Mouse (Mus musculus) E14TG2a.4 (cell line): ENCODE measurements around the gene Myo18a.

ENCODE experiments used
- H3K27me3 ChIP-seq: 2 replicates; pipeline ENCODE4 v1.6.1; 2014; ENCODE audit warnings: low read length, control low read depth; ENCODE audit not compliant: insufficient read depth
- H3K36me3 ChIP-seq: 2 replicates; pipeline ENCODE4 v1.6.1; 2014; ENCODE audit warnings: low read length, control low read depth; ENCODE audit not compliant: insufficient read depth
- H3K4me1 ChIP-seq: replicated peaks from 2 replicates; pipeline ENCODE4 v1.6.1; 2014; ENCODE audit warnings: low read depth, low read length, control low read depth
- H3K4me3 ChIP-seq: replicated peaks from 2 replicates; pipeline ENCODE4 v1.5.1; 2014; ENCODE audit warnings: mild to moderate bottlenecking, low read length
- H3K9me3 ChIP-seq: 2 replicates; pipeline ENCODE4 v1.6.1; 2014; ENCODE audit warnings: low read length, control low read depth
- CTCF ChIP-seq: conservative IDR thresholded peaks from 2 replicates; pipeline ENCODE4 v1.5.1; 2014; ENCODE audit warnings: low read length
- NANOG ChIP-seq: IDR thresholded peaks from 2 replicates; pipeline ENCODE4 v1.6.1; 2014; ENCODE audit warnings: borderline replicate concordance, low read length, mixed read lengths
- POU5F1 ChIP-seq: IDR thresholded peaks from 2 replicates; pipeline ENCODE4 v1.6.1; 2014; ENCODE audit warnings: low read length, borderline replicate concordance

The Myo18a gene

DNA sequence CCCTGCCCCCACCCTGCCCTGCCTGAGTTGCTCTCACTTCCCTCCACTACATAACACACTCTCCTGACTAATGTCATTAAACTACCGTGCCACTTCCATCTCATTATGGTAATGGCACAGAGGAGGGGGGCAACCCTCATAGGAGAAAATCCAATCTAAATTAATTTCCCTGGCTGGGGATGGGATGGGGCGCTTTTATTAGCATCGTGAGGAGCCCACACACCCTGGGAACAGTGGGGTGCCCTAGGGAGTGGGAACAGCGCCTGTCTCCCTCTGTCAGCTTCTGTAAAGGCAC, 80.8 kb downstream of the Myo18a start:
- Histone ChIP-seq H3K4me3 (no peak overlapping the region), H3K9me3 (no peaks in the 10 kb centered on the region), H3K4me1 (peaks cover 52% of the 10 kb centered on the region), H3K36me3 (peaks cover 93% of the 10 kb centered on the region), H3K27me3 (peaks cover 2% of the 10 kb centered on the region; the same call in 1 of the 2 replicates)
- TF ChIP-seq NANOG: no peak
- no peak for TF ChIP-seq CTCF
- no peak for TF ChIP-seq POU5F1

DNA sequence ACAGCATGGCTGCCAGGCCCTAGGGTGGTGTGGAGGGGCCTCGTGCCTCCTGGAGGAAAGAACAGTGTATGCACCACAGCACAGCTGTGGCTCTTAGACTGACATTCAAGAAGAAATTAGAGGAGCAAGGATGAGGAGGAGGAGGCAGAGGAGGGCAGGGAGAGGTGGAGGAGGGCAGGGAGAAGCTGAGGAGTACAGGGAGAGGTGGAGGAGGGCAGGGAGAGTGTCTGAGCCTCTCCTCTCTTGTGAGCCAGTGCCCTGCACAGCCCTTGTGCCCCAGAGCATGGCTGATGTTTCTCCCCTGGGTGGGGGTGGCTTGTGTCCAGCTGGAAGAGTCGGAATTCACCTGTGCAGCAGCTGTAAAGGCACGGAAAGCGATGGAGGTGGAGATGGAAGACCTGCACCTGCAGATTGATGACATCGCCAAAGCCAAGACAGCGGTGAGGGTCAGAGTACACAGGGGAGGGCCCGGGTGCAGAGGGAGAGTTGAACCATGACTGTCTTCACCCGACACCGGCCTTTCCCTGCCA, 84.6 kb downstream of the Myo18a start:
- Histone ChIP-seq H3K36me3 (peaks cover 91% of the 10 kb centered on the region), H3K27me3 (peaks cover 11% of the 10 kb centered on the region), H3K4me3 (no peak overlapping the region), H3K9me3 (no peaks in the 10 kb centered on the region), H3K4me1 (peaks cover 34% of the 10 kb centered on the region)
- no peak for TF ChIP-seq CTCF
- TF ChIP-seq NANOG: no peak

DNA sequence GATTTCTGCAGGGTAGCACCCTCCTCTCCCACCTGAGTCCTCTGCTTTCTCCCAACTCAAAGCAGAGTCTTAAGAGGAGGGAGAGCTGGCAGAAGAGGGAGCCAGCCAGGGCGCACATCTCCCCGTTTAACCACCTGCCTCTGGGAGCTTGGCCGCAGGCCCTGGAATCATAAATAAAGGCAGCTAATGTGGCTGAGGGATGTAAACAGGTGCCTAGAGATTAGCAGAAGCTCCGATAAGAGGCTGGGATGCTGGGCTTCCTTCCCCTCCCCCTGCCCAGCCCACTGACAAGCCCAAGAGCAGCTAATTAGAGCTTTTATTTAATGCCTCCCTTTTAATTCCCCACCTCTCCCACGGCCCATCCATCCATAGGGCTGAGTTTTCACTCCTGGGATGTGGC, 85.1 kb downstream of the Myo18a start:
- Histone ChIP-seq H3K4me1 (peaks cover 34% of the 10 kb centered on the region), H3K4me3 (no peak overlapping the region), H3K36me3 (peaks cover 90% of the 10 kb centered on the region), H3K9me3 (no peaks in the 10 kb centered on the region), H3K27me3 (peaks cover 11% of the 10 kb centered on the region)
- TF ChIP-seq NANOG (no peak), CTCF (no peak), POU5F1 (no peak)

DNA sequence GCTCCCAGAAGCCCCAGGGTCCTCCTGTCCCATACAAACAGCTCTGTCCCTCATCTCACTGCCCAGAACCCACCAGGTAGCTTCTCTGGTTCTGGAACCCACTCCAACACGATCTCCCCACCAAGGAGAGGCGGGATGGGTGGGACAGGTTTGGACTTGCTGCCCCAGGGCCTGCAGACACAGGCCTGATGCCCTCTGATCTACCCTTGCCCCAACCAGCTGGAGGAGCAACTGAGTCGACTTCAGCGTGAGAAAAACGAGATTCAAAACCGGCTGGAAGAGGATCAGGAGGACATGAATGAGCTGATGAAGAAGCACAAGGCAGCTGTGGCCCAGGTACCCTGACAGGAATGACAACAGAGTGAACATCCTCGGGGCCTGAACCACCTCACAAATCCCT, 86.1 kb downstream of the Myo18a start:
- peaks cover 90% of the 10 kb centered on the region for H3K36me3 ChIP-seq
- TF ChIP-seq POU5F1: no peak
- TF ChIP-seq CTCF: no peak
- TF ChIP-seq NANOG: no peak
- H3K27me3 ChIP-seq: peaks cover 11% of the 10 kb centered on the region
- H3K4me1 ChIP-seq: peaks cover 33% of the 10 kb centered on the region
- no peaks in the 10 kb centered on the region for H3K9me3 ChIP-seq
- no peak overlapping the region for H3K4me3 ChIP-seq

DNA sequence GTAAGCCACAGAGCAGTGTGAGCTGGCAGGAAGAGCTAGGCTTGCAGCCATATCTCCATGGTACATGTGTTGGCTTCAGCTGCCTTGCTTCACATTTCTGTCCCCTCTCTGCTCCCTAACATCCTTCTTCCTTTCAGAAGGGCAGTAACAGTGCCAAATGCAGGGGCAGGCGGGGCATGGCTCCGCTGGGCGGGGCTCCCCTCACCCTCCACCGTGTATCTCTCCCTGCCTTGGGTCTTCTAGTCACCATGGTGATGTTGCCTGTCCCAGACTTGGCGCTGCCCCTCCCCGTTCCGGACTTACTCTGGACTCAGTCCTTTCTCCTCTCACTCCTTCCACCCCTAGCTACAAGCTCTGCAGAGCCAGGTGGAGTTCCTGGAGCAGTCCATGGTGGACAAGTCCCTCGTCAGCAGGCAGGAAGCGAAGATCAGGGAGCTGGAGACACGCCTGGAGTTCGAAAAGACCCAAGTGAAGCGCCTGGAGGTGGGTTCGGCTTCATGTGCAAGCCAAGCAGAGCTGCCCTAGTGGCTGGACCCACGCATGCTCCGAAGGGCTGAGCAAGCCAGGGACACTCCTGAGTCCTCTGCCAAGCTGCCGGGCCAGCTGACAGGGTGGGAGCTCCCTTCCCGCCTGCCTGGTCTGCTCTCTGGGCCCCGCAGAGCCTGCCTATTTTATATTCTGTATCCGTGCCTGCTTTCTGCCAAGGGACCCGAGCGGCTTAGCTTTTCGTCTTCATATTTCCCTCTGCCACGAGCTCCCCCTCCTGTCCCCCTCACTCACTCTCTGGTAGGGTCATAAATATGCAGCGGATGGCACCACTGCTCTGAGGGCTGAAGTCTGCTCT, 87.6 kb downstream of the Myo18a start:
- peaks cover 29% of the 10 kb centered on the region for H3K4me1 ChIP-seq
- H3K36me3 ChIP-seq: peaks cover 89% of the 10 kb centered on the region
- H3K27me3 ChIP-seq: peaks cover 11% of the 10 kb centered on the region
- H3K9me3 ChIP-seq: no peaks in the 10 kb centered on the region
- no peak for TF ChIP-seq NANOG
- TF ChIP-seq CTCF: no peak
- no peak for TF ChIP-seq POU5F1
- H3K4me3 ChIP-seq: no peak overlapping the region

DNA sequence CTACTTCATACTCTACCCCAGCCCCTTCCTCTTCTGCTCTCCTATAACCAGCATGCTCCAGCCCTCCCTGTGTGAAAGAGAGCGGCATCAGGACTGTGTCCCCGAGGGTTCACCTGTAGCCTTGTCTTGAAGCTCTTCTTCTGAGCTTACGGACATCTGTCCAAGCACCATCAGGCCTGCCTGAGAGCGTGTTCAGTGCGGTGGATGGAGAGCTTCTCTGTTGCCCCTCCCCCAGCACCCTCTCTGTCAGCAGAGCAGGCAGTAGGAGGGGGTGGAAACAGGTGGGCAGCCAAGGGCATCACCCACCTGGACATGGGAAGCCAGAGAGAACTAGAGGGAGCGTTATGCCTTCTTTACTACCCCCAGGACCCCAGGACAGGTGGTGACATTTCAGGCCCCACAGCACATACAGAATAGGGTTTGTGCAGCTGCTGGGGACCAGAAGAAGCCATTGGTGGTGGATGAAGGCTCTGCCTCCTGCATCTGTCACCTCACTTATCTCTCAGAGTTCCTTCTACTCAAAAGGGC, 88.5 kb downstream of the Myo18a start:
- TF ChIP-seq CTCF (no peak), POU5F1 (no peak), NANOG (no peak)
- H3K36me3 ChIP-seq: peaks cover 82% of the 10 kb centered on the region
- no peak overlapping the region for H3K4me3 ChIP-seq
- H3K27me3 ChIP-seq: peaks cover 11% of the 10 kb centered on the region
- no peaks in the 10 kb centered on the region for H3K9me3 ChIP-seq
- H3K4me1 ChIP-seq: peaks cover 25% of the 10 kb centered on the region

DNA sequence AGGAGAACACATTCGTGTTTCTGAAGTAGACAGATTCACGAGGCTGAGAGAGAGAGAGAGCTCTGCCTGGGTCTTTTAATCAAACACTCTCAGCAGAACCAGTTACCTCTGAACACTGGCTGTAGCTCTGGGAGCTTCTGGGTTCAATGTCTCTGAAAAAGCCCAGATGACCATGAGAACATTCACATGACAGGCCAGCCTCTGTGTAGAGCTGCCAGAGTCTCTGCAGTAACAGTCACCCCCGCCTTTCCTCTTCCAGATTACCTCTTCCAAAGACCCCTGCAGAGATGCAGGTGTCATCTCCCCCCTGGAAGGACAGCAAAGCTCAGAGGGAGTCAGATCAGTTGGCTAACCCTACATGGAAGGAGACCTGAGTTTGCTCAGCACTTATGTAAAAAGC, 89.1 kb downstream of the Myo18a start:
- no peak overlapping the region for H3K4me3 ChIP-seq

DNA sequence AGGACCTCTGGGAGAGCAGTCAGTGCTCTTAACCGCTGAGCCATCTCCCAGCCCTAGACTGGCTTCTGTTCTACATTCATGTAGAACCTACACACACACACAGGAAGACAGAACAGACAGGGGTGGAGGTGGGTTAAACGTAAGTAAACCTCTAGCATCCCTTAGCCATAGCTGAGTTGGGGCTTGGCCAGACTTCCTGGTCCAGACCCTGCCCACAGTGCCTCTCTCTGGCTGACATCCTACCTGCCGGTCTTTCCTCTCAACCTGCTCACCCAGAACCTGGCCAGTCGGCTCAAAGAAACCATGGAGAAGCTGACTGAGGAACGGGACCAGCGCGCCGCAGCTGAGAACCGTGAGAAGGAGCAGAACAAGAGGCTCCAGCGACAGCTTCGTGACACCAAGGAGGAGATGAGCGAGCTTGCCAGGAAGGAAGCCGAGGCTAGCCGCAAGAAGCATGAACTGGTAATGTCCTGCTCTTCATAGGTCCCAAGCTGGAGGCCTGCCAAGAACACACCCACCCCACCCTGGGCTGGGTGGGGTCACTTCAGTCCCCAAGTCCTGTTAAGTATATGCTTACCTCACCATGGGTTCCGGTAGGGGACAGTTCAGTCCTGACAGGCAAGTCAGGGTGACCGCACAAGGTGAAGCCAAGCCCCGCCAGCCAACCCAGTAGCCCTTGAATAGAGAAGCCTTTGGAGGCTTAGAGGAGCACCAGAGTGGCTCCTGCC, 90.1 kb downstream of the Myo18a start:
- TF ChIP-seq CTCF (no peak), POU5F1 (no peak), NANOG (no peak)
- H3K4me1 ChIP-seq: peaks cover 27% of the 10 kb centered on the region
- H3K4me3 ChIP-seq: no peak overlapping the region
- no peaks in the 10 kb centered on the region for H3K9me3 ChIP-seq
- H3K27me3 ChIP-seq: peaks cover 18% of the 10 kb centered on the region
- peaks cover 78% of the 10 kb centered on the region for H3K36me3 ChIP-seq

More for the DNA sequence above, 89.1 kb downstream of the Myo18a start:
- Histone ChIP-seq H3K36me3 (peaks cover 78% of the 10 kb centered on the region), H3K9me3 (no peaks in the 10 kb centered on the region), H3K27me3 (peaks cover 11% of the 10 kb centered on the region), H3K4me1 (peaks cover 25% of the 10 kb centered on the region)
- TF ChIP-seq POU5F1: no peak
- no peak for TF ChIP-seq CTCF
- no peak for TF ChIP-seq NANOG
